Mouse (Mus musculus): Measurements from ENCODE around the gene Gm6614. TPM values are rescaled to one million over a fixed set of nuclear protein-coding genes. Genes with fewer than 3 reads are reported as not detected.

The Gm6614 gene
- not detected for polyA plus RNA-seq (2017; shearing (Covaris generic))

DNA sequence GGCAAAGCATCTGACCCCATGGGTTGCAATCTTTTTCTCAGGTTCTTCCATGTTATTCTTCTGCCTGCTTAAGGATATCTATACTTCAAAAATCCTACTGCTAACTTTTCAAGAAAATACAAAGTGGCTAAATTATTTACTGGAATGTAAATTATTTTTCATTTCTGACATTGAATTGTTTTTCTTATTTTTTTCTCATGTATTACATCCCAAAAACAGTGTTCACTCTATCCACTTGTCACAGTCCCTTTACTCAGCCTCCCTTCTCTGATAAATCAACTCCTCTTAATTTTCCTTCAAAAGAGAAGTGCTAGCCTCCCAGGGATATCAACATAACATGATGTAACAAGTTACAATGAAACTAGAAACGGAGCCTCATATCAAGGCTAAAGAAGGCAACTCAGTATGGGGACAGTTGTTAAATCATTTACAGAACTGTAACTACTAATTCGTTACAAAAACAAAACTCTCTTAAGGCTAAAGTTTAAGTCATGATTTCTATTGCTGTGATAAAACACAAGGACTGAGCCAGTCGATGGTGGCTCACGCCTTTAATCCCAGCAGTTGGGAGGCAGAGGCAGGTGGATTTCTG lies at the start of gene Gm6614:
Gene Gm6614, minus strand, starts transcription at position 51 of the 592 bp plus-strand sequence.

DNA sequence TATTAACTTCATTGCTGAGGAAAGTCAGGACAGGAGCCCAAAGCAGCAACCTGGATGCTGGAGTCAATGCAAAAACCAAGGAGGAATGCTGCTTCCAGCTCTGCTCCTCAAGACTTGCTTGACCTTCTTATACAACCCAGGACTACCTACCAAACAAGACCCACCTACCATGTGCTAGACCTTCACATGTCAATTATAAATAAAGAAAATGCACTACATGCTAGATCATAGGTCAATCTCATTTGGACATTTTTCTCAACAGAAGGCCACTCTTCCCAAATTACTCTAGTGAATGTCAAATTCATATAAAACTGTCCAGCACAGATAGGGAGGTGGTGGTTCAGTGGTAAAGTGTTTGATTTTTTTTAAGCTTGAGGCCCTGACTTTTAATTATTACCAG lies 64.4 kb downstream of the Gm6614 start, which contains the start of gene Slco1a1:
Gene Slco1a1, minus strand, starts transcription at position 101 of the 400 bp plus-strand sequence.

Other genes starting within 250 kb of the Gm6614 start
- gene Gm5724, start 237.6 kb downstream of the Gm6614 start, polyA plus RNA-seq (2017; shearing (Covaris generic)) = not detected
- gene Slco1a4, start 155.2 kb downstream of the Gm6614 start, polyA plus RNA-seq (2017; shearing (Covaris generic)) = 0.10 TPM
- not detected for gene Slco1a1, start 64.5 kb downstream of the Gm6614 start, polyA plus RNA-seq (2017; shearing (Covaris generic))
- 0.89 TPM for gene Slco1a6, start 197.1 kb upstream of the Gm6614 start, polyA plus RNA-seq (2017; shearing (Covaris generic))

Measured in CD4-positive, CD25-positive, alpha-beta regulatory T cell, adult 9 weeks (primary cell).